Mouse (Mus musculus): ENCODE results near the gene Tcf7l2.
A peak's percentile ranks its signal among the peaks of the same experiment; 100 is the strongest.

Tcf7l2 gene

GRCm38 (mm10) chr19:55860009-55860743, 118.6 kb downstream of the Tcf7l2 start:
- DNase-seq (ENCODE audit: extremely low spot score, low spot score) = no peak

- DNase-seq (ENCODE audit: extremely low spot score, low spot score) = no peak
Measured at GRCm38 (mm10) chr19:55861746-55862145, 120.1 kb downstream of the Tcf7l2 start.

GRCm38 (mm10) chr19:55862559-55862958, 120.9 kb downstream of the Tcf7l2 start:
- DNase-seq (ENCODE audit: extremely low spot score, low spot score) = no peak

- DNase-seq (ENCODE audit: extremely low spot score, low spot score) = no peak
Measured at GRCm38 (mm10) chr19:55865049-55865448, 123.4 kb downstream of the Tcf7l2 start.

- no peak for DNase-seq (ENCODE audit: extremely low spot score, low spot score)
Measured at GRCm38 (mm10) chr19:55865774-55866578, 124.4 kb downstream of the Tcf7l2 start.

GRCm38 (mm10) chr19:55867255-55867654, 125.6 kb downstream of the Tcf7l2 start:
- DNase-seq (ENCODE audit: extremely low spot score, low spot score) = no peak

GRCm38 (mm10) chr19:55867905-55868304, 126.3 kb downstream of the Tcf7l2 start:
- DNase-seq (ENCODE audit: extremely low spot score, low spot score) = no peak

GRCm38 (mm10) chr19:55868597-55868996, 127.0 kb downstream of the Tcf7l2 start:
- DNase-seq (ENCODE audit: extremely low spot score, low spot score) = no peak

GRCm38 (mm10) chr19:55870825-55871224, 129.2 kb downstream of the Tcf7l2 start:
- DNase-seq (ENCODE audit: extremely low spot score, low spot score) = no peak

- no peak for DNase-seq (ENCODE audit: extremely low spot score, low spot score)
Measured at GRCm38 (mm10) chr19:55871496-55871895, 129.9 kb downstream of the Tcf7l2 start.

- no peak for DNase-seq (ENCODE audit: extremely low spot score, low spot score)
Measured at GRCm38 (mm10) chr19:55873221-55873620, 131.6 kb downstream of the Tcf7l2 start.

GRCm38 (mm10) chr19:55876501-55876900, 134.9 kb downstream of the Tcf7l2 start:
- DNase-seq (ENCODE audit: extremely low spot score, low spot score) = no peak

- DNase-seq (ENCODE audit: extremely low spot score, low spot score) = peak; percentile 77
Measured at GRCm38 (mm10) chr19:55877404-55877915, 135.8 kb downstream of the Tcf7l2 start.

GRCm38 (mm10) chr19:55880664-55881359, 139.2 kb downstream of the Tcf7l2 start:
- DNase-seq (ENCODE audit: extremely low spot score, low spot score) = no peak

- no peak for DNase-seq (ENCODE audit: extremely low spot score, low spot score)
Measured at GRCm38 (mm10) chr19:55886536-55886935, 144.9 kb downstream of the Tcf7l2 start.

- no peak for DNase-seq (ENCODE audit: extremely low spot score, low spot score)
Measured at GRCm38 (mm10) chr19:55891692-55892183, 150.1 kb downstream of the Tcf7l2 start.

GRCm38 (mm10) chr19:55893557-55893956, 151.9 kb downstream of the Tcf7l2 start:
- DNase-seq (ENCODE audit: extremely low spot score, low spot score) = no peak

- DNase-seq (ENCODE audit: extremely low spot score, low spot score) = no peak
Measured at GRCm38 (mm10) chr19:55894396-55894795, 152.8 kb downstream of the Tcf7l2 start.

- DNase-seq (ENCODE audit: extremely low spot score, low spot score) = peak; percentile 72
Measured at GRCm38 (mm10) chr19:55895317-55895716, 153.7 kb downstream of the Tcf7l2 start.

- DNase-seq (ENCODE audit: extremely low spot score, low spot score) = no peak
Measured at GRCm38 (mm10) chr19:55895807-55896420, 154.3 kb downstream of the Tcf7l2 start.

GRCm38 (mm10) chr19:55896629-55897028, 155.0 kb downstream of the Tcf7l2 start:
- no peak for DNase-seq (ENCODE audit: extremely low spot score, low spot score)

Data from neural tube, embryonic 10.5 days (tissue).